Mouse (Mus musculus): ENCODE data around the gene Trpv2. TPM values are rescaled to one million over a fixed set of nuclear protein-coding genes. Genes with fewer than 3 reads are reported as not detected.

The Trpv2 gene
- total RNA-seq, 2 experiments from 2014 or later = 0.89 to 1.1 TPM

- TF ChIP-seq CTCF (IDR thresholded peaks at IDR 0.05) = no peak
- intact Hi-C loops (cut with DNase I) = no loop called here
- Histone ChIP-seq H3K27ac (no peak overlapping the region), H3K4me3 (no peak overlapping the region)
- DNase-seq = no peak
Observed at GRCm38 (mm10) chr11:62563590-62563989, 10.7 kb upstream of the Trpv2 start.

GRCm38 (mm10) chr11:62565747-62566146 is 8.5 kb upstream of the Trpv2 start:
- peak overlapping the region; percentile 21; the same call in 1 of the 2 replicates for H3K4me3 ChIP-seq
- peak overlapping the region; percentile 65 for H3K27ac ChIP-seq
- intact Hi-C loops (cut with DNase I) = no loop called here
- no peak for TF ChIP-seq CTCF (IDR thresholded peaks at IDR 0.05)
- no peak for DNase-seq

- DNase-seq = peak; percentile 27
- intact Hi-C loops (cut with DNase I) = no loop called here
- TF ChIP-seq CTCF (IDR thresholded peaks at IDR 0.05) = no peak
- Histone ChIP-seq H3K4me3 (peak overlapping the region; percentile 21; the same call in 1 of the 2 replicates), H3K27ac (peak overlapping the region; percentile 65)
Observed at GRCm38 (mm10) chr11:62566211-62566610, 8.1 kb upstream of the Trpv2 start.

GRCm38 (mm10) chr11:62568300-62568699 is 6.0 kb upstream of the Trpv2 start:
- no peak overlapping the region for H3K4me3 ChIP-seq
- intact Hi-C loops (cut with DNase I) = no loop called here
- H3K27ac ChIP-seq = no peak overlapping the region
- no peak for DNase-seq
- no peak for TF ChIP-seq CTCF (IDR thresholded peaks at IDR 0.05)

- intact Hi-C loops (cut with DNase I) = loop anchor here (2.0 to 10.0 kb wide), 3 partner anchors 36 to 178 kb away; partner anchors contain the start of gene Cenpv
- no peak for DNase-seq
- no peak for TF ChIP-seq CTCF (IDR thresholded peaks at IDR 0.05)
- no peak overlapping the region for H3K27ac ChIP-seq
- H3K4me3 ChIP-seq = no peak overlapping the region
Observed at GRCm38 (mm10) chr11:62574703-62575085, 408 bp downstream of the Trpv2 start.

- peak overlapping the region; percentile 74 for H3K4me3 ChIP-seq
- intact Hi-C loops (cut with DNase I) = loop anchor here (2.0 to 10.0 kb wide), 3 partner anchors 36 to 178 kb away; partner anchors contain the start of gene Cenpv
- peak; percentile 89 for DNase-seq
- peak overlapping the region; percentile 77 for H3K27ac ChIP-seq
- TF ChIP-seq CTCF (IDR thresholded peaks at IDR 0.05) = peak; percentile 96
Observed at GRCm38 (mm10) chr11:62575297-62575658, 992 bp downstream of the Trpv2 start.

GRCm38 (mm10) chr11:62575659-62576438 is 1.6 kb downstream of the Trpv2 start:
- no peak for TF ChIP-seq CTCF (IDR thresholded peaks at IDR 0.05)
- H3K27ac ChIP-seq = peak overlapping the region; percentile 77
- peak; percentile 65 for DNase-seq
- peak overlapping the region; percentile 74 for H3K4me3 ChIP-seq
- intact Hi-C loops (cut with DNase I) = loop anchor here (2.0 to 10.0 kb wide), 3 partner anchors 37 to 179 kb away; partner anchors contain the start of gene Cenpv

- peak; percentile 44 for DNase-seq
- peak overlapping the region; percentile 77 for H3K27ac ChIP-seq
- TF ChIP-seq CTCF (IDR thresholded peaks at IDR 0.05) = no peak
- peak overlapping the region; percentile 74 for H3K4me3 ChIP-seq
- intact Hi-C loops (cut with DNase I) = loop anchor here (10.0 kb wide), 1 partner anchor 62 kb away; no protein-coding TSS in a partner anchor
Observed at GRCm38 (mm10) chr11:62576530-62577152, 2.4 kb downstream of the Trpv2 start.

GRCm38 (mm10) chr11:62583031-62583430 is 8.7 kb downstream of the Trpv2 start:
- H3K27ac ChIP-seq = peak overlapping the region; percentile 73
- DNase-seq = no peak
- no peak for TF ChIP-seq CTCF (IDR thresholded peaks at IDR 0.05)
- H3K4me3 ChIP-seq = peak overlapping the region; percentile 56
- intact Hi-C loops (cut with DNase I) = no loop called here

- Histone ChIP-seq H3K27ac (no peak overlapping the region), H3K4me3 (no peak overlapping the region)
- TF ChIP-seq CTCF (IDR thresholded peaks at IDR 0.05) = no peak
- intact Hi-C loops (cut with DNase I) = no loop called here
- no peak for DNase-seq
Observed at GRCm38 (mm10) chr11:62584671-62585206, 10.5 kb downstream of the Trpv2 start.

- no peak overlapping the region for H3K4me3 ChIP-seq
- no peak for DNase-seq
- no peak overlapping the region for H3K27ac ChIP-seq
- intact Hi-C loops (cut with DNase I) = no loop called here
- no peak for TF ChIP-seq CTCF (IDR thresholded peaks at IDR 0.05)
Observed at GRCm38 (mm10) chr11:62587034-62587433, 12.7 kb downstream of the Trpv2 start.

GRCm38 (mm10) chr11:62589391-62589790 is 15.1 kb downstream of the Trpv2 start:
- no peak for TF ChIP-seq CTCF (IDR thresholded peaks at IDR 0.05)
- DNase-seq = no peak
- H3K27ac ChIP-seq = no peak overlapping the region
- intact Hi-C loops (cut with DNase I) = no loop called here
- no peak overlapping the region for H3K4me3 ChIP-seq

GRCm38 (mm10) chr11:62591026-62591425 is 16.7 kb downstream of the Trpv2 start:
- no peak for DNase-seq
- TF ChIP-seq CTCF (IDR thresholded peaks at IDR 0.05) = no peak
- intact Hi-C loops (cut with DNase I) = no loop called here
- no peak overlapping the region for H3K4me3 ChIP-seq
- no peak overlapping the region for H3K27ac ChIP-seq

Measured in gastrocnemius, adult 2 months (tissue).